Mouse (Mus musculus) liver (tissue): Measurements from ENCODE around the gene Slc24a2.

Source experiments
- DNase-seq: peaks from one replicate; pipeline ENCODE4 v3.0.0-alpha.2; 2020; ENCODE audit warnings: mixed read lengths

Gene Slc24a2

GRCm38 (mm10) chr4:87109331-87110059, 120.8 kb downstream of the Slc24a2 start:
- DNase-seq, result no peak

GRCm38 (mm10) chr4:87100936-87101335, 129.3 kb downstream of the Slc24a2 start:
- no peak for DNase-seq

GRCm38 (mm10) chr4:87096186-87096585, 134.1 kb downstream of the Slc24a2 start:
- DNase-seq, result no peak

GRCm38 (mm10) chr4:87093612-87094011, 136.7 kb downstream of the Slc24a2 start:
- DNase-seq, result no peak

GRCm38 (mm10) chr4:87090841-87091240, 139.4 kb downstream of the Slc24a2 start:
- no peak for DNase-seq

- DNase-seq, result no peak
Observed at GRCm38 (mm10) chr4:87088713-87089112, 141.6 kb downstream of the Slc24a2 start.

- DNase-seq, result no peak
Observed at GRCm38 (mm10) chr4:87087597-87087996, 142.7 kb downstream of the Slc24a2 start.

GRCm38 (mm10) chr4:87086933-87087577, 143.2 kb downstream of the Slc24a2 start:
- DNase-seq, result no peak

GRCm38 (mm10) chr4:87081321-87081720, 149.0 kb downstream of the Slc24a2 start:
- DNase-seq, result no peak

- DNase-seq, result no peak
Observed at GRCm38 (mm10) chr4:87079305-87079704, 151.0 kb downstream of the Slc24a2 start.

- no peak for DNase-seq
Observed at GRCm38 (mm10) chr4:87078726-87079125, 151.6 kb downstream of the Slc24a2 start.

- no peak for DNase-seq
Observed at GRCm38 (mm10) chr4:87075761-87076160, 154.5 kb downstream of the Slc24a2 start.

- DNase-seq, result no peak
Observed at GRCm38 (mm10) chr4:87068121-87068520, 162.2 kb downstream of the Slc24a2 start.

- no peak for DNase-seq
Observed at GRCm38 (mm10) chr4:87065227-87065626, 165.1 kb downstream of the Slc24a2 start.

GRCm38 (mm10) chr4:87064561-87064960, 165.7 kb downstream of the Slc24a2 start:
- DNase-seq, result no peak

- no peak for DNase-seq
Observed at GRCm38 (mm10) chr4:87062771-87063253, 167.5 kb downstream of the Slc24a2 start.

- no peak for DNase-seq
Observed at GRCm38 (mm10) chr4:87061696-87062095, 168.6 kb downstream of the Slc24a2 start.

GRCm38 (mm10) chr4:87057572-87057971, 172.7 kb downstream of the Slc24a2 start:
- DNase-seq, result no peak

GRCm38 (mm10) chr4:87055768-87056167, 174.5 kb downstream of the Slc24a2 start:
- DNase-seq, result no peak

- no peak for DNase-seq
Observed at GRCm38 (mm10) chr4:87052881-87053280, 177.4 kb downstream of the Slc24a2 start.

- DNase-seq, result no peak
Observed at GRCm38 (mm10) chr4:87049061-87049460, 181.2 kb downstream of the Slc24a2 start.

GRCm38 (mm10) chr4:87047131-87047530, 183.1 kb downstream of the Slc24a2 start:
- no peak for DNase-seq

GRCm38 (mm10) chr4:87043296-87043695, 187.0 kb downstream of the Slc24a2 start:
- no peak for DNase-seq

GRCm38 (mm10) chr4:87041412-87041997, 188.8 kb downstream of the Slc24a2 start:
- no peak for DNase-seq
